Mouse (Mus musculus) spleen, postnatal 36 days (tissue): ENCODE measurements around the gene Rab5b.
"Not testable (repeated sequence)": the region's sequence is repeated elsewhere in the genome, so short reads cannot be mapped to it uniquely, and the experiment has no call there.

Source experiments
- DNase-seq, 2 experiments: peaks; one replicate each; pipeline ENCODE4 v3.0.0; 2022; ENCODE audit warnings: low spot score in 2 of 2, mixed read lengths in 1 of 2

The Rab5b gene

DNA sequence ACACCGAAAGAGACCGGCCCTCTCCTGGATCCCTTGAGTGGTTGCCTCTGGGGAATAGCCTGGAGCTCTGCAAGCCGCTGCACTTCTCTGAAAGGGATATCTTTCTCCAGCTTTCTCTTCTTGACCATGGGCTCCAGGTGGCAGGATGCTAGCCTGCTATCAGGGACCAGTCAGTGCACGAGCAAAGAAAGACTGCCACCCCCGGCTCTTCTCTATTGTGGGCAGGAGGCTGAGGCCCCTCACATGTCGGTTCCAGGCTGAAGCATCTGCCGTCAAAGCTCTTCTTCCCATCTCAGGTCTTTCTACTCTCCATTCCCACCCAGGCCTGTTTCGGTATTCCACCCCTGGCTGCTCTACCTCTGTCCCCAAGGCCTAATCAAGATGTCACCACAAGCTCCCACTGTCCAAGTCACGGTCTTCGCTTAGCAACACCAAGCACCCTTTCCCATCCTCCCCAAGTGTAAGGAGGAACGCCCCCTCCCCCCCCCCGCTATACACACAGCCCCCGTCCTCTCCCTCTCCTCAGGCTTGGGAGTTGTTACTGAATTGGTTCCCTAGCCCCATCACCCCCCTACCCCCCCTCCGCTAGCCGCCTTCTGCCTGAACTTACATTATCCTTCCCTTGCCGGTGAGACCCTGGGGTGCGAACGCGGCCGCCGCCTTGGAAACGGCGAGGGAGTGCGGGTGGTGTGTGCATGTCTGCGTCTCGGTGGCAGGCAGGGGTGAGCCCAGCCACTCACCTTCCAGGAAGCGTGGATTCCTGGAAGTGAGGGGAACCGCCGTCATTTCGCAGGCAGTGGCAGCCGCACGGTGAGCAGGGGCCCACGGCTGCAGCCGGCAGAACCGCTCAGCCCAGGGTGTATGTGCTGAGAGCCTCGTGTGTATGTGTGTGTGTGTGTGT, 50.7 kb downstream of the Rab5b start, which contains the start of gene Ikzf4:
Gene Ikzf4, minus strand, starts transcription at position 881 of the 901 bp plus-strand sequence.
- no peak for DNase-seq

DNA sequence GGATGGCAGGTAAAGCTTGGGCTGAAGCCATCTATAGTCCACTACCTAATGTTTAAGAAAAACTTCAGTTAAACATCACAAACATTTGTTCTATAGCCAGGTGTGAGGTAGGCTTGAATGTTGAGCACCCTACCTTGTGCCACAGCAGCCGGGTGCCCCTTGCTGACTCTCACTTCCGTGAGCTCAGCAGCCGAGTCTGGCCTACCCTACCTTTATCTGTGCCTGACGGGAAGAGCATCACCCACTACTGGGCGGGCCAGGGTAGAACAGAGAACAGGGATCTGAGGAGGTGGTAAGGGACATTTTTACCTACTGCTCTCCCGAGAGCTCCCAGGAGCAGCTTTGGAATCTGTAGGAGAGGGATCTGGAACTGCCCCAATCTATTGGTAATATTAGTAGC, 53.3 kb downstream of the Rab5b start:
- DNase-seq, result no peak

DNA sequence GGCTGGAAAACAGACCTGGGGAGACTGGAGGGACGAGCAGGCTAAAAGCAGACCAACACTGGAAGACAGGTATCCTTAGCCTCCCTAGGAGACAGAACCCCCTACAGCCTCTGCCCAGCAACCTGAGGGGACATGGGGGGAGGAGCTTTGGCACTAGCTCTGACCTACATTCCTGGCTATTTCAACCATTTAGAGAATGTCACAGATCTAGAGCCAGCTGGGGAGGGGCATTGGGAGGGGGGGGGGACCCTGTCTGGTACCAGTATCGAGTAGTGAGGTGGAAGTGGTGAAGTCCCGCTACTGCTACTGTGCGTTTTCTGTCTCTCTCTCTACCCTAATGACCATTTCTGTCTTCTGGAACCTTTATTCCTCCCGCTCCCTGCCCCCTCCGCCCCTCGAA, 54.2 kb downstream of the Rab5b start:
- DNase-seq, result no peak

DNA sequence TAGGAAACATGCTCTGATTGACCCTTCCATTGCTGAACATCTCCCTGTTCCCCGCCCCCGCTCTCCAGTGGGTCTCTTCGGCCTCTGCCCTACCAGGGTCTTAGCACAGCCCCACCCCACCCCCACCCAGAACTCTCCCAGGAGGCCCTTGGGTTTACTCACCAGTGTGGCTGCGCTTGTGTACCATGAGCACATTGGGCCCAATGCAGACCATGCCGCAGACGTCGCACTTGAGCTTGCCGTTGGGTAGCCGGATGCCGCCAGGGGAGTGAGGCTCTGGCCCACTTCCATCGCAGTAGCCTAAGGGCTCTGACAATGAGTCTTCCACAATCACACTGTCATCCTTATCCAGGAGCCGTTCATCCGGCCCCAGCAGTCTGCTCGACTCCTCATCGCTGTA, 55.2 kb downstream of the Rab5b start:
- no peak for DNase-seq

DNA sequence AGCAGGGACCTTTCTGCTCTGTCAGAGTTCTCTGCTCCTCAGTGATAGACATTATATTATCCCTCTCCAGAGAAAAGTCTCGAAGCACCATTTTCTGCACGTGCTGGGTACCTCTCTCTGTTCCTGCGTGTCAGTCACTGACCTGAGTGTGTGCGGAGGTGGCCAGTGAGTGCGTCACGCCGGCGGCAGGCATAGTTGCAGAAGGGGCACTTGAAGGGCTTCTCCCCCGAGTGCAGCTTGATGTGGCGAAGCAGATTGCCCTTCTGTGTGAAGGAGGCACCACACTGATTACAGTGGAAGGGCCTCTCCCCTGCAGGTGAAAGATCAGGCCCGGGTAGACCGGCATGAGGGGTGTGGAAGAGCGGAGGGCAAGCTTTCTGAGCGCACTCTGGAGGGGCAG, 56.1 kb downstream of the Rab5b start:
- no peak for DNase-seq

DNA sequence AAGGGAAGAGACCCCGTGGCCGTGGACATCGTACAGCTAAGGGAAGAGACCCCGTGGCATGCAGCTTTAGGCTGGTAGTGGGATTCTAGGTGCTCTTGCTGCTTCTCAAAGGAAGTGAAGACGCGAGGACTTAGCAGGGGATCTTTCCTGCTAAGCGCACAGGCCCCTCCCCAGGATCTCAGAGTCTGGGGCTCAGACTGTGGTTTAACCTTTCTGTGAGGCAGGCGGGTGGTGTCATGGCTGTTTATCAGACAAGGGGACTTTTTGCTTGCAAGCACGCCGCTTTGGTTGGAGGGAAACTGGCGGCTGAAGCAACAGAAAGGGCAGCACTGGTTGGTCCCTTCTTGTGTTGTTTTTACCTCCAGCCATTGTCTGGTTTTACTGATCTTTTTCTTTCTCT, 59.1 kb downstream of the Rab5b start:
- DNase-seq, result peak; percentile 54 to 55

DNA sequence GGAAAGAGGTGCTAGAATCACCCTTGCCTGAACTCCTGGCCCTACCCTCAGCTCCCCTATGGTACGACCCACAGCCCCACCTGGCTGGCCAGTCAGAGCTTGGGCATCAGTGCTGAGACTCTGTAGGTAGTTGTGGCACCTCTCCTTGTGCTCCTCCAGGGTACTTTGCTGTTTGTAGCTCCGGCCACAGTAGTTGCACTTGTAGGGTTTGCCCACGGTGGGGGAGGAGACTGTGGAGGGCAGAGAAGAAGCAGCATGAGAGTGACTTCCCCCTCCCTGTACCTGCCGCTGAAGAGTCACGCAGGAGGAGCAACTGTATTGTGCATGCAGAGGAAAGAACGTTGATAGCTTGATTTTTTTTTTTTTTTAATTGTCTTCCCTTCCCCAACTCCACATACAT, 59.5 kb downstream of the Rab5b start:
- DNase-seq, result peak; percentile 42 to 51

DNA sequence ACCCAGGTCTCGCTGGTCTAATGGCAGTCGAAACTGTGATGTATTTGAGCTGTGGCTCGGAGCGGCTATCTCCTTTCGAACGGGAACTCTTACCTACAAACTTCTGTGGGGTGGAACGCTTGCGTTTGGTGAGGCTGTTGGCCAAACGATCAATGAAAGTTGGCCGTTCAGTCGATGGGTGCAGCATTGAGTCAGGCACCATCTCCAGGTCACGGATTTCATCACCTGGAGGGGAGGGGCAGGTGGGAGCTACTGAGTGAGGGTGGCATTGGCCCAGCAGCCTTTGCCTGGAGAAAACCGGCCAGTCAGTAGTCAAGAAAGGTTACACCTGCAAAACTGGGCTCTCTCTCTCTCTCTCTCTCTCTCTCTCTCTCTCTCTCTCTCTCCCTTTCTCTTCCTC, 60.4 kb downstream of the Rab5b start:
- DNase-seq, result no peak

DNA sequence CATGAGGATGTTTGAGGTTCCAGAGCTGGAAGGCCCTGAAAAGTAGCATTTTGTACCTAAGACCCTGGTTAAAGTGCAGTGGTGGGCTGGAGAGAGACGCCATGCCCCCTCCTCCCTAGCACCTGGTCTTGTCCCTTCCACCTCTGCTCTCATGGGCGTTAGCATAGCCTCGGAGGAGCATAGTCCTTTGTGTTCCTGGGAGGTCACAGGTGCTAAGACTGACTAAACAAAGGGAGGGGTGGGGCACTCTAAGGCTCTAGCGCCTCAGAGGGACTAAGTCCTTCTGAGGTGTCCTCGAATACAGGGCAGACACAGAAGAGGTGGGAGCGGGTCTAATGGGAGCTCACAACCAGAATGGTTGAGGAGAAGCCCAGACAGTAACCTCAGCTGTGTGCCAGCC, 64.5 kb downstream of the Rab5b start:
- no peak for DNase-seq

DNA sequence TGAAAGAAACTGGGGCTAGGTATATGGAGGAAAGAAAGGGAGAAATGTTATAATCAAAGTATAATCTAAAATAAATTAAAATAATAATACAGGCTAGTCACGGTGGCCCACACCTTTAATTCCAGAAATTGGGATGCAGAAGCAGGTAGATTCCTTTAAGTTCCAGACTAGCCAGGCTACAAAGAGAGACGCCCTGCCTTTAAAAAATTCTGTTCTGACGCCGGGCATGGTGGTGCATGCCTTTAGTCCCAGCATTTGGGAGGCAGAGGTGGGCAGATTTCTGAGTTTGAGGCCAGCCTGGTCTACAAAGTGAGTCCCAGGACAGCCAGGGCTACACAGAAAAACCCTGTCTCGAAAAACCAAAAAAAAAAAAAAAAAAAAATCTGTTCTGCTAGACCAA, 65.8 kb downstream of the Rab5b start:
- not testable (repeated sequence) for DNase-seq

DNA sequence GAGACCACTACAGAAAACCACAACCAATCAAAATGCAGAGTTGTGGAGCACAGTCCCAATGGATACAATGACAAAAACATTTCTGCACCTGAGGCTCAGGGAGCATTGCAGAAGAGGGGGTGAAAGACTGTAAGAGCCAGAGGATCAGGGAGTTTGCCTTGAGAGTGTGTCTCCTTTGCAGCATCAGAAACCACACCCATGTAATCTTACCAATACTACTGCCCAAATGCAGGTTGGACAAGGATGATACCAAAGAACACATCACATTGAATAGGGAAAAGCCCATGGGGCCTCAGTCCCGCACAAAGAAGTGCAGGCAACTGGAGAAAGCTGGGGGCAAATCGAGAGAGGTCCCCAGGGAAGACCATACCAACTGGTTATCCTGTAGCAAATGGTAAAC, 66.3 kb downstream of the Rab5b start:
- DNase-seq, result peak in 1 of 2 experiments; percentile 41

DNA sequence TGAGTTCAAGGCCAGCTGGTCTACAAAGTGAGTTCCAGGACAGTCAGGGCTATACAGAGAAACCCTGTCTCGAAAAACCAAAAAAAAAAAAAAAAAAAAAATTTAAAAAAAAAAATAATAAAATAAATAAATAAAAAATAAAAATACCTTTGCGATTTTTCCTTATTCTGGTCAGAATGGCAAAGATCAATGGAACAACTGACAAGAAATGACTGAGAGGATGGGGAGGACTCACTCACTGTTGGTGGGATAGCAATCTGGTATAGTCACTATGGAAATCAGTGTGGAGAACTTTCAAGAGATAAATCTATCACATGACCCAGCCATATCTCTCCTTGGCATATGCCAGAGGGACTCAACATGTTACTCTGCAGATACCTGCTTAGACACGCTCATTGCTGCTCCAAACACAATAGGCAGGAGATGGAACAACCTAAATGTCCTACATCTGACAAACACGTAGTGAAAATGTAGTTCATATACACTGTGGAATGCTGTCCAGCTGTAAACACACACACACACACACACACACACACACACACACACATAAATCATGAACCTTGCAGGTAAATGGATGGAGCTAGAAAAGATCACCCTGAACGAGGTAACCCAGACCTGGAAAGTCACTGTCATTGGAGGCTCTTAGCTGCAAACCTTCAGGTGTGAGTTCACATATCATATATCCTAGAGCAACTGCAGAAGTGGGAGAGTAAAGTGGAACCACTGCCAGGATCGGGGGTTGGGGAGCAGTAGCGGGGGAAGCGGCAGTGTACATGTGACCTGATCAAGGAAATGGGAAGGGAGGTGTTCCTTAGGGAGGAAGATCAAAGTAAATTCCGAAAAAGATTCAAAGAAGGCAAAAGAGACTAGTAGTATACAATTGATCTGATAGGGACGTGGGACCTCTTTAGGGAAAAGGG, 68.4 kb downstream of the Rab5b start:
- DNase-seq, result peak in 1 of 2 experiments; percentile 27
